Mouse (Mus musculus) kidney, adult 9 months (tissue): ENCODE data around the gene Gm13102.
"Not testable (repeated sequence)": the region's sequence is repeated elsewhere in the genome, so short reads cannot be mapped to it uniquely, and the experiment has no call there.

Experiments used
- DNase-seq: peaks from one replicate; pipeline ENCODE4 v3.0.0; 2022

Gm13102 gene

DNA sequence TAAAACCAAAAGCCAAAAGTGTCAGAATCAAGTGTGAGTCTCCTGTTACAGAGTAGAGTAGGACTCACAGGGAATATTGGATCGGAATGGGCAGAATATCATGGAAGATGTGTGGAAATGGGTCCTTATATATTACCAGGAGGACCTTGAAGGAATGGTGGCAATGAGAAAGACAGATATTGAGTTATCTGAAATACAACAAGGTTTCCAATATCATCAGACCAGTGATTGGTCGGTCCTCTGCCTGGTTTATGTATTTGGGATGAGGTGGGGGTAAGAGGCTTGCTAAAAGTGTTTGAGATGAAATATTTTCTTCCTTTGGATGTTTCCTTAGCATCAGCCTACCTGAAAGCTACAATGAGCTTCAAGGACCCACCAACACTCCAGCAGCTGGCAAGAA, at the start of gene Gm13102:
Gene Gm13102, plus strand, starts transcription at position 301 of the 400 bp plus-strand sequence.
- not testable (repeated sequence) for DNase-seq

DNA sequence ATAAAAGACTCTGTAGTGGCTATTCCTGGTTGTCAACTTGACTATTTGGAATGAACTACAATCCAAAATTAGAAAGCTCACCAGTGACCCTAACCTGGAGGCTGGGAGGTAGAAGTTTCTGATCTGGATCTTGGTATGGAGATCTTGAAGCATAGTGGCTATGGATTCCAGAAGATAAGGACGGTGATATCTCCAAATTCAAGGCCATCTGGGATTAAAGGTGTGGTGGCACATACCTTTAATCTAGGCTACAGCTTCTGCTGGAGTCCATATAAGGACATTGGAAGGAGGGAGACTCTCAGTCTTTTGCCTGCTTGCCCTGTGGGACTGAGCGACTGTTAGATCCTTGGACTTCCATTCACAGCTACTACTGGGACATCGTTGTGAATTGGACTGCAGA, 47.4 kb upstream of the Gm13102 start, which contains the start of gene Pramel4:
Gene Pramel4, plus strand, starts transcription at position 301 of the 400 bp plus-strand sequence.
- DNase-seq, result not testable (repeated sequence)
